Comparison of ENCODE assay signal across 12 mouse cellular contexts in the genomic region with DNA sequence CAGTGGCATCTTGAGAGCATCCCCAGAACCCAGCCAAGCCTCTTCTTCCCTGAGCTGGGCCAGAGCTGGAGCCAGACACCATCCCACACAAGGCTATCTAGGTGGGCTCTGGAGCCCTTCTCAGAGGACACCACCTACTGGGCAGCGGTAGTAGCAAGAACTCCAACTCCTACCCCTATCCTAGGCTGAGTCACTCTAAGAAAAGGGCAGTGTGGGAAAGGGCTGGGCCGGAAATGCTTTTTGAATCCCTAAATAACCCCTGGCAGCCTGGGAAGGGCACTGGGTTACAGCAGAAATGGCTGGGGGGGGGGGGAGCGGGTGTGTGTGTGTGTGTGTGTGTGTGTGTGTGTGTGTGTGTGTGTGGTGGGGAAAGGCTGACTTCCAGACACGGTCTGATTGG. TPM values are rescaled to one million over a fixed set of nuclear protein-coding genes. Genes with fewer than 3 reads are reported as not detected.
A peak's percentile ranks its signal among the peaks of the same experiment; 100 is the strongest.
DNase-seq lines count a peak whose midpoint lies in the region; ATAC-seq and TF ChIP-seq lines count a peak whose summit lies in the region.
"Had no signal": no experiment of that assay in that cellular context is flagged by ENCODE, and none has a peak within 500 bp of the region (broad histone marks: within the 10 kb centered on the region; RNA-seq: fewer than 3 reads in every experiment).

No protein-coding gene starts in this region.

- H3K27me3 ChIP-seq in kidney, postnatal 0 days (ENCODE audit: insufficient read depth, low read length): no peaks in the 10 kb centered on the region
- no peaks in the 10 kb centered on the region for H3K27me3 ChIP-seq in stomach, postnatal 0 days (ENCODE audit: control insufficient read depth, insufficient read depth, low read length)
- H3K27me3 ChIP-seq in hindbrain, embryonic 13.5 days: no peaks in the 10 kb centered on the region

- 57% methylated on average over 3 of the region's 4 CpGs for WGBS in kidney, postnatal 0 days
- WGBS in stomach, postnatal 0 days: 49% methylated on average over 3 of the region's 4 CpGs
- 57% methylated on average over 3 of the region's 4 CpGs for WGBS in hindbrain, embryonic 13.5 days

- peak; percentile 76 for DNase-seq in adrenal gland, adult 2 months
- no peak for DNase-seq in adrenal gland, adult 8-10 months
- DNase-seq in testis, postnatal 10 days (ENCODE audit: low spot score): peak; percentile 43
- no peak for DNase-seq in testis, postnatal 14 days (ENCODE audit: low spot score)
- DNase-seq in kidney, postnatal 0 days (ENCODE audit: low spot score): peak; percentile 45
- DNase-seq in stomach, postnatal 0 days (ENCODE audit: low spot score): no peak
- no peak for DNase-seq in Muller cell, postnatal 12 days (ENCODE audit: inconsistent ontology term)

- no peak for ATAC-seq in kidney, postnatal 0 days (replicated peaks; ENCODE audit: low FRiP score, low read depth)
- peak; percentile 47; the same call in 1 of the 2 replicates for ATAC-seq in stomach, postnatal 0 days (ENCODE audit: low FRiP score, low TSS enrichment)
- no peak for ATAC-seq in hindbrain, embryonic 13.5 days (ENCODE audit: low FRiP score)

- no peak overlapping the region for H3K9ac ChIP-seq in kidney, postnatal 0 days (ENCODE audit: low read depth, low read length)
- H3K9ac ChIP-seq in stomach, postnatal 0 days (ENCODE audit: low read length): no peak overlapping the region
- no peak overlapping the region for H3K9ac ChIP-seq in hindbrain, embryonic 13.5 days

- no peak overlapping the region for H3K4me2 ChIP-seq in kidney, postnatal 0 days (ENCODE audit: low read length)
- H3K4me2 ChIP-seq in stomach, postnatal 0 days (replicated peaks; ENCODE audit: low read depth): no peak overlapping the region
- no peak overlapping the region for H3K4me2 ChIP-seq in hindbrain, embryonic 13.5 days

- no peaks in the 10 kb centered on the region for H3K4me1 ChIP-seq in kidney, postnatal 0 days (replicated peaks; ENCODE audit: insufficient read depth, low read length)
- no peaks in the 10 kb centered on the region for H3K4me1 ChIP-seq in stomach, postnatal 0 days (replicated peaks; ENCODE audit: control insufficient read depth, insufficient read depth)
- H3K4me1 ChIP-seq in hindbrain, embryonic 13.5 days (replicated peaks): peaks cover 3% of the 10 kb centered on the region; the same call in 1 of the 2 replicates

- H3K36me3 ChIP-seq in kidney, postnatal 0 days (ENCODE audit: insufficient read depth, low read length): 0 out of 2 replicates have a peak, but pooled peaks cover 12% of the 10 kb centered on the region
- peaks cover 7% of the 10 kb centered on the region; the same call in 1 of the 2 replicates for H3K36me3 ChIP-seq in stomach, postnatal 0 days (ENCODE audit: control insufficient read depth, insufficient read depth, low read length)
- no peaks in the 10 kb centered on the region for H3K36me3 ChIP-seq in hindbrain, embryonic 13.5 days

- TF ChIP-seq EP300 in stomach, postnatal 0 days (optimal IDR thresholded peaks at IDR 0.05): no peak

- peak; percentile 45; the same call in 1 of the 2 replicates for TF ChIP-seq CTCF in kidney, postnatal 0 days (IDR thresholded peaks at IDR 0.05; ENCODE audit: low read depth)
- TF ChIP-seq CTCF in stomach, postnatal 0 days (IDR thresholded peaks at IDR 0.05; ENCODE audit: low read depth): peak; percentile 51

- H3K9me3 ChIP-seq in kidney, postnatal 0 days (replicated peaks; ENCODE audit: low read length): no peaks in the 10 kb centered on the region
- no peaks in the 10 kb centered on the region for H3K9me3 ChIP-seq in stomach, postnatal 0 days (ENCODE audit: control insufficient read depth, low read length)
- H3K9me3 ChIP-seq in hindbrain, embryonic 13.5 days: no peaks in the 10 kb centered on the region

- H3K4me3 ChIP-seq in kidney, postnatal 0 days (replicated peaks; ENCODE audit: low read depth, low read length): no peak overlapping the region
- H3K4me3 ChIP-seq in stomach, postnatal 0 days (ENCODE audit: low read depth, low read length): no peak overlapping the region
- H3K4me3 ChIP-seq in hindbrain, embryonic 13.5 days: no peak overlapping the region

- H3K27ac ChIP-seq in kidney, postnatal 0 days: no peak overlapping the region
- no peak overlapping the region for H3K27ac ChIP-seq in stomach, postnatal 0 days (replicated peaks)
- no peak overlapping the region for H3K27ac ChIP-seq in hindbrain, embryonic 13.5 days

RNA-seq across cellular contexts. Expression of a gene that starts 8.1 kb away (rescaled TPM):
- 10 to 100 TPM; 40.2 to 60.5 TPM for total RNA-seq in adrenal gland, adult 2 months (2021)
- 62.4 and 63.2 TPM in 2 replicates for polyA plus RNA-seq in adrenal gland, adult 2 months (2012; rRNA removed)
- 10 to 100 TPM; 46.2 to 86.2 (median 68.3) TPM for total RNA-seq in adrenal gland, adult 8-10 months (2022)
- polyA plus RNA-seq in kidney, postnatal 0 days (2015; fragmentation: Nextera tagmentation; extraction: Ambion mirVana): 19.8 and 23.7 TPM in 2 replicates
- 12.8 and 14.1 TPM in 2 replicates for polyA plus RNA-seq in stomach, postnatal 0 days (2015; fragmentation: Nextera tagmentation; extraction: Ambion mirVana)
- 7.9 and 8.9 TPM in 2 replicates for polyA plus RNA-seq in hindbrain, embryonic 13.5 days (2015; fragmentation: Nextera tagmentation; extraction: Ambion mirVana)

RNA-seq across cellular contexts. Expression of a gene that starts 14.6 kb away (rescaled TPM):
- 1 to 10 TPM; 1.3 to 2.9 TPM for total RNA-seq in adrenal gland, adult 2 months (2021)
- 1.9 and 3.3 TPM in 2 replicates for polyA plus RNA-seq in adrenal gland, adult 2 months (2012; rRNA removed)
- 1 to 10 TPM; 1.1 to 3.1 (median 2.2) TPM for total RNA-seq in adrenal gland, adult 8-10 months (2022)
- polyA plus RNA-seq in kidney, postnatal 0 days (2015; fragmentation: Nextera tagmentation; extraction: Ambion mirVana): 0.45 and 0.50 TPM in 2 replicates
- polyA plus RNA-seq in stomach, postnatal 0 days (2015; fragmentation: Nextera tagmentation; extraction: Ambion mirVana): 0.75 and 0.77 TPM in 2 replicates
- polyA plus RNA-seq in hindbrain, embryonic 13.5 days (2015; fragmentation: Nextera tagmentation; extraction: Ambion mirVana): 0.90 and 1.0 TPM in 2 replicates
- total RNA-seq: hematopoietic stem cell, adult 5-6 weeks had no signal

RNA-seq across cellular contexts. Expression of a gene that starts 19.6 kb away (rescaled TPM):
- total RNA-seq in adrenal gland, adult 2 months (2021): 10 to 100 TPM; 77.0 to 79.0 TPM
- 156 and 174 TPM in 2 replicates for polyA plus RNA-seq in adrenal gland, adult 2 months (2012; rRNA removed)
- total RNA-seq in adrenal gland, adult 8-10 months (2022): 100 to 1,000 TPM in 1 of 4 experiments, 10 to 100 TPM in 3; 66.8 to 110 (median 68.4) TPM
- 59.7 and 63.1 TPM in 2 replicates for polyA plus RNA-seq in kidney, postnatal 0 days (2015; fragmentation: Nextera tagmentation; extraction: Ambion mirVana)
- 65.9 and 68.0 TPM in 2 replicates for polyA plus RNA-seq in stomach, postnatal 0 days (2015; fragmentation: Nextera tagmentation; extraction: Ambion mirVana)
- 40.3 and 46.9 TPM in 2 replicates for polyA plus RNA-seq in hindbrain, embryonic 13.5 days (2015; fragmentation: Nextera tagmentation; extraction: Ambion mirVana)

RNA-seq across cellular contexts. Expression of a gene that starts 21.4 kb away (rescaled TPM):
- not detected for total RNA-seq in adrenal gland, adult 2 months (2021)
- polyA plus RNA-seq in adrenal gland, adult 2 months (2012; rRNA removed): 0.21 TPM in 1 of 2 replicates, not detected in the other
- not detected for total RNA-seq in adrenal gland, adult 8-10 months (2022)
- polyA plus RNA-seq in kidney, postnatal 0 days (2015; fragmentation: Nextera tagmentation; extraction: Ambion mirVana): not detected in 2 replicates
- not detected in 2 replicates for polyA plus RNA-seq in stomach, postnatal 0 days (2015; fragmentation: Nextera tagmentation; extraction: Ambion mirVana)
- polyA plus RNA-seq in hindbrain, embryonic 13.5 days (2015; fragmentation: Nextera tagmentation; extraction: Ambion mirVana): not detected in 2 replicates
- total RNA-seq: hematopoietic stem cell, adult 5-6 weeks; layer of hippocampus, postnatal 25 days had no signal
- polyA plus RNA-seq: embryonic facial prominence, embryonic 14.5 days; liver, embryonic 16.5 days had no signal

RNA-seq across cellular contexts. Expression of a gene that starts 24.2 kb away (rescaled TPM):
- total RNA-seq in adrenal gland, adult 2 months (2021): under 1 TPM; 0.73 to 0.84 TPM
- polyA plus RNA-seq in adrenal gland, adult 2 months (2012; rRNA removed): 1.1 and 2.0 TPM in 2 replicates
- total RNA-seq in adrenal gland, adult 8-10 months (2022): 1 to 10 TPM in 1 of 4 experiments, under 1 TPM in 2, not detected in 1; 0.78 to 1.8 (median 0.86) TPM
- polyA plus RNA-seq in kidney, postnatal 0 days (2015; fragmentation: Nextera tagmentation; extraction: Ambion mirVana): 0.67 and 0.77 TPM in 2 replicates
- 0.22 and 0.85 TPM in 2 replicates for polyA plus RNA-seq in stomach, postnatal 0 days (2015; fragmentation: Nextera tagmentation; extraction: Ambion mirVana)
- 2.8 and 4.0 TPM in 2 replicates for polyA plus RNA-seq in hindbrain, embryonic 13.5 days (2015; fragmentation: Nextera tagmentation; extraction: Ambion mirVana)
- total RNA-seq: hematopoietic stem cell, adult 5-6 weeks had no signal

Comparison
In these comparisons a context has a peak if more than half of its experiments do, and no peak if none do; other contexts are left out.
1. DNase-seq: peak in adrenal gland, adult 2 months (single experiment), testis, postnatal 10 days (single experiment) and kidney, postnatal 0 days (single experiment); none in adrenal gland, adult 8-10 months (single experiment), testis, postnatal 14 days (single experiment), stomach, postnatal 0 days (single experiment) and Muller cell, postnatal 12 days (single experiment).